Mouse (Mus musculus) midbrain, postnatal 0 days (tissue): ENCODE measurements at regions not wholly inside any gene's neighbourhood (a gene's known extent, or its start where the extent isn't known, plus 50 kb on each side); places are given as distances from the start of the nearest gene placed in this dataset.

Source experiments
- ATAC-seq: fragments of 200-750 bp; cut with Nextera tagmentation; 2 replicates; pipeline ENCODE4 v1.8.0; 2017; ENCODE audit warnings: moderate number of reproducible peaks, mild to moderate bottlenecking, moderate TSS enrichment, moderate library complexity; ENCODE audit not compliant: low FRiP score
- DNase-seq: peaks from one replicate; pipeline ENCODE4 v3.0.0-alpha.2; 2015; ENCODE audit warnings: low spot score
- H3K27ac ChIP-seq: fragments of 300-500 bp; sonication (generic); 2 replicates; pipeline ENCODE4 v1.5.1; 2014; ENCODE audit warnings: low read depth, mild to moderate bottlenecking, low read length, mixed read lengths
- H3K27me3 ChIP-seq: fragments of 300-500 bp; sonication (generic); 2 replicates; pipeline ENCODE4 v1.6.1; 2014; ENCODE audit warnings: low read length, control low read depth, mixed read lengths; ENCODE audit not compliant: insufficient read depth
- H3K36me3 ChIP-seq: fragments of 300-500 bp; sonication (generic); 2 replicates; pipeline ENCODE4 v1.6.1; 2014; ENCODE audit warnings: low read length, control low read depth, mixed read lengths; ENCODE audit not compliant: insufficient read depth
- H3K4me1 ChIP-seq: fragments of 300-500 bp; sonication (generic); 2 replicates; pipeline ENCODE4 v1.6.1; 2014; ENCODE audit warnings: mild to moderate bottlenecking, control low read depth, antibody characterized with exemption, low read length, mixed read lengths; ENCODE audit not compliant: insufficient read depth
- H3K4me2 ChIP-seq: fragments of 300-500 bp; sonication (generic); 2 replicates; pipeline ENCODE4 v1.6.1; 2014; ENCODE audit warnings: low read depth, mild to moderate bottlenecking, low read length, mixed read lengths; ENCODE audit not compliant: poor library complexity, severe bottlenecking
- H3K4me3 ChIP-seq: fragments of 300-500 bp; sonication (generic); 2 replicates; pipeline ENCODE4 v1.5.1; 2014; ENCODE audit warnings: low read depth, mild to moderate bottlenecking, low read length, moderate library complexity
- H3K9ac ChIP-seq: fragments of 300-500 bp; sonication (generic); replicated peaks from 2 replicates; pipeline ENCODE4 v1.6.1; 2014; ENCODE audit warnings: mild to moderate bottlenecking, low read length, moderate library complexity, mixed read lengths; ENCODE audit not compliant: poor library complexity, severe bottlenecking
- H3K9me3 ChIP-seq: fragments of 300-500 bp; sonication (generic); 2 replicates; pipeline ENCODE4 v1.6.1; 2016; ENCODE audit warnings: low read length, control low read depth
- CTCF ChIP-seq: IDR thresholded peaks from 2 replicates; pipeline ENCODE4 v1.5.1; 2016; ENCODE audit warnings: antibody characterized with exemption, mild to moderate bottlenecking
- WGBS: fragments of 180-500 bp; shearing (Covaris S2); extraction: QIAGEN DNeasy Blood & Tissue Kit; methylation state at CpG from one replicate; pipeline ENCODE4 v1.1.7; 2014; 5-methylcytosine and 5-hydroxymethylcytosine counted together

GRCm38 (mm10) chr2:135560856-135561255 is 98.0 kb upstream of the Plcb4 start:
- no peak for ATAC-seq
- DNase-seq = no peak
- no peak for TF ChIP-seq CTCF

GRCm38 (mm10) chr2:135561716-135562115 is 97.1 kb upstream of the Plcb4 start:
- no peaks in the 10 kb centered on the region for H3K36me3 ChIP-seq
- no peak for TF ChIP-seq CTCF
- no peak overlapping the region for H3K4me2 ChIP-seq
- no peaks in the 10 kb centered on the region for H3K9me3 ChIP-seq
- DNase-seq = no peak
- H3K4me1 ChIP-seq = no peaks in the 10 kb centered on the region
- no peak for ATAC-seq
- 74% methylated on average over 7 of the region's 7 CpGs for WGBS
- no peak overlapping the region for H3K4me3 ChIP-seq
- H3K9ac ChIP-seq = no peak overlapping the region
- no peaks in the 10 kb centered on the region for H3K27me3 ChIP-seq
- H3K27ac ChIP-seq = no peak overlapping the region

More at GRCm38 (mm10) chr2:135560856-135561255, 98.0 kb upstream of the Plcb4 start:
- no peak overlapping the region for H3K4me2 ChIP-seq
- 90% methylated on average over 1 of the region's 1 CpGs for WGBS
- no peaks in the 10 kb centered on the region for H3K9me3 ChIP-seq
- no peak overlapping the region for H3K4me3 ChIP-seq
- no peaks in the 10 kb centered on the region for H3K27me3 ChIP-seq
- no peak overlapping the region for H3K9ac ChIP-seq
- no peak overlapping the region for H3K27ac ChIP-seq
- no peaks in the 10 kb centered on the region for H3K36me3 ChIP-seq
- H3K4me1 ChIP-seq = no peaks in the 10 kb centered on the region

GRCm38 (mm10) chr2:135562140-135562890 is 96.5 kb upstream of the Plcb4 start:
- Histone ChIP-seq H3K9ac (no peak overlapping the region), H3K36me3 (no peaks in the 10 kb centered on the region), H3K4me2 (no peak overlapping the region), H3K9me3 (no peaks in the 10 kb centered on the region), H3K27me3 (no peaks in the 10 kb centered on the region), H3K4me1 (no peaks in the 10 kb centered on the region), H3K27ac (no peak overlapping the region), H3K4me3 (no peak overlapping the region)
- TF ChIP-seq CTCF = no peak
- ATAC-seq (no peak), DNase-seq (peak; percentile 37)
- 76% methylated on average over 10 of the region's 10 CpGs for WGBS

GRCm38 (mm10) chr2:135564231-135564630 is 94.6 kb upstream of the Plcb4 start:
- no peak for TF ChIP-seq CTCF
- Histone ChIP-seq H3K9me3 (no peaks in the 10 kb centered on the region), H3K4me1 (no peaks in the 10 kb centered on the region), H3K27ac (no peak overlapping the region), H3K4me3 (no peak overlapping the region), H3K36me3 (no peaks in the 10 kb centered on the region), H3K9ac (no peak overlapping the region), H3K4me2 (no peak overlapping the region), H3K27me3 (no peaks in the 10 kb centered on the region)
- ATAC-seq (no peak), DNase-seq (no peak)
- WGBS = 41% methylated on average over 4 of the region's 4 CpGs

GRCm38 (mm10) chr2:135568350-135568749 is 90.5 kb upstream of the Plcb4 start:
- Histone ChIP-seq H3K9me3 (no peaks in the 10 kb centered on the region), H3K36me3 (no peaks in the 10 kb centered on the region), H3K9ac (no peak overlapping the region), H3K4me3 (no peak overlapping the region), H3K27ac (no peak overlapping the region), H3K4me1 (no peaks in the 10 kb centered on the region), H3K27me3 (no peaks in the 10 kb centered on the region), H3K4me2 (no peak overlapping the region)
- DNase-seq (no peak), ATAC-seq (no peak)
- no peak for TF ChIP-seq CTCF
- WGBS = 91% methylated on average over 2 of the region's 2 CpGs

- H3K9ac ChIP-seq = no peak overlapping the region
- no peak for TF ChIP-seq CTCF
- no peak overlapping the region for H3K4me3 ChIP-seq
- no peak overlapping the region for H3K27ac ChIP-seq
- no peaks in the 10 kb centered on the region for H3K9me3 ChIP-seq
- H3K36me3 ChIP-seq = no peaks in the 10 kb centered on the region
- no peak for DNase-seq
- no peaks in the 10 kb centered on the region for H3K4me1 ChIP-seq
- WGBS = 78% methylated on average over 5 of the region's 5 CpGs
- H3K4me2 ChIP-seq = no peak overlapping the region
- ATAC-seq = no peak
- H3K27me3 ChIP-seq = no peaks in the 10 kb centered on the region
These were observed 87.2 kb upstream of the Plcb4 start for GRCm38 (mm10) chr2:135571599-135571998.
